Mouse (Mus musculus) T-helper 2 cell (primary cell): ENCODE data around the gene March10.

ENCODE experiments used
- in situ Hi-C: fragments of 300-600 bp; cut with MboI, MseI; formaldehyde crosslinking; loops from one replicate; pipeline ENCODE4 v1.15.1; 2025; ENCODE audit warnings: high pct_unique_total_duplicates

March10 gene

DNA sequence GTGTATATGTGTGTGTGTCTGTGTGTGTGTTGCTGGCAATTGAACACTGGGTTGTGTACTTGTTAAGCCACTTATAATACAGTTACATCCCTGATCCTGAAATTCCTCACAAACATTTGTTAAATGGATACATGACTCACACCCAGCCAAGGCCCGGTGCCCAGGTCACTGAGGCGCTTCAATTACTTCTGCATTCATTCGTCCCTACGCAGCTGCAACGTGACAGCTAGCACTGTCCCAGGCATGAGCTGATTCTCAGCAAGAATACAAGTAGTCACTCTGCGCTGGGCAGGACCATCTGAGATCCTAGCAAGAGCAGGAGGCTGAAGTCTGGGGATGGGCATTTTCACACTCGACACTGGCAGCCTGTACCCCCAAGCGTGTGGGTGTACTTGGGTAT, 141.2 kb downstream of the March10 start:
- in situ Hi-C loops, result loop anchor here (10.0 kb wide), 1 partner anchor 1770 kb away; no protein-coding TSS in a partner anchor

DNA sequence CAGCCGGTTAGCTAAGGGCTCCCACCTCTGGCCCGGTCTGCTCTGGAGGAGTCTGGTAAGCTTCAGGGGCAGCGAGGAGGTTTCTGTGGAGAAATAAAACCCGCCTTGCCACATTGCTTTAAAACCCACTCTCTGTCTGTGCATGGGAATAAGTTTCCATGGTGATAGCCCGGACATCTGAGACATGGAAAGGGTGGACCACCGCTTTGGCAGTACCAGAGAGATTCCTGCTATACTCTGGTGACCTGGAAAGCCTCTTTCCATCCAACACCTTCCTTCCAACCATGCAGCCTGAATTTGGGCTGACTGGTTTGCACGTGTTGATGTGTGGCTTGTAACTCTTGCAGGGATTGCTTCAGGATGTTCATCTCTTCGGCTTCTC, 142.9 kb downstream of the March10 start:
- in situ Hi-C loops, result loop anchor here (10.0 kb wide), 1 partner anchor 1769 kb away; no protein-coding TSS in a partner anchor

- in situ Hi-C loops, result loop anchor here (10.0 kb wide), 1 partner anchor 1768 kb away; no protein-coding TSS in a partner anchor
These were observed 143.4 kb downstream of the March10 start for GRCm38 (mm10) chr11:105312972-105313632.

GRCm38 (mm10) chr11:105312311-105312942, 144.1 kb downstream of the March10 start:
- in situ Hi-C loops, result loop anchor here (10.0 kb wide), 1 partner anchor 1768 kb away; no protein-coding TSS in a partner anchor

- in situ Hi-C loops, result loop anchor here (10.0 kb wide), 1 partner anchor 1767 kb away; no protein-coding TSS in a partner anchor
These were observed 145.1 kb downstream of the March10 start for GRCm38 (mm10) chr11:105311291-105311975.
